Mouse (Mus musculus): ENCODE data around the gene Rita1. TPM values are rescaled to one million over a fixed set of nuclear protein-coding genes. Genes with fewer than 3 reads are reported as not detected.

The Rita1 gene
- total RNA-seq (2012; rRNA removed) = 14.0 and 18.1 TPM in 2 replicates
- polyA plus RNA-seq (2012; ENCODE audit: insufficient read depth in 1 of 2, insufficient read length in 2 of 2, low read depth in 1 of 2, low replicate concordance in 2 of 2, missing spikeins in 1 of 2) = 10 to 100 TPM in 1 of 2 experiments, not detected in 1; 22.1 TPM

GRCm38 (mm10) chr5:120612442-120612821, at the start of gene Rita1, which contains the start of gene Ddx54:
Gene Rita1, minus strand, starts transcription at chr5:120612589.
Gene Ddx54, plus strand, starts transcription at chr5:120612739.
- peak; percentile 69; the same call in 1 of the 2 replicates for TF ChIP-seq MYC (IDR thresholded peaks at IDR 0.05; ENCODE audit: low read depth, low read length)
- no peak for TF ChIP-seq ZMIZ1 (IDR thresholded peaks at IDR 0.05; ENCODE audit: low read depth, low read length)
- peak; percentile 77 for TF ChIP-seq TBP (IDR thresholded peaks at IDR 0.05; ENCODE audit: low read depth, low read length)
- TF ChIP-seq NRF1 (IDR thresholded peaks at IDR 0.05; ENCODE audit: insufficient read depth, low read depth, low read length, poor library complexity, severe bottlenecking) = peak; percentile 61
- TF ChIP-seq SIN3A (IDR thresholded peaks at IDR 0.05; ENCODE audit: low read length) = peak; percentile 91
- TF ChIP-seq POLR2A (IDR thresholded peaks at IDR 0.05; ENCODE audit: control insufficient read depth in 1 of 2, insufficient read depth in 1 of 2, low read depth in 1 of 2, low read length in 2 of 2, poor library complexity in 1 of 2) = peak in 1 of 2 experiments; percentile 39; a peak in 1 of 4 replicates
- peak; percentile 65; the same call in 1 of the 2 replicates for TF ChIP-seq HCFC1 (IDR thresholded peaks at IDR 0.05; ENCODE audit: low read depth, low read length)
- no peak for TF ChIP-seq SMC3 (IDR thresholded peaks at IDR 0.05; ENCODE audit: low read depth, low read length)
- no peak for TF ChIP-seq BHLHE40 (IDR thresholded peaks at IDR 0.05; ENCODE audit: borderline replicate concordance, low read depth, low read length)
- TF ChIP-seq CHD1 (IDR thresholded peaks at IDR 0.05; ENCODE audit: low read depth, low read length) = peak; percentile 100
- TF ChIP-seq NELFE (IDR thresholded peaks at IDR 0.05; ENCODE audit: low read depth, low read length) = peak; percentile 70
- peak; percentile 89 for TF ChIP-seq MXI1 (IDR thresholded peaks at IDR 0.05; ENCODE audit: low read depth, low read length)
- TF ChIP-seq MYB (IDR thresholded peaks at IDR 0.05; ENCODE audit: low read depth, low read length) = no peak
- TF ChIP-seq ZKSCAN1 (IDR thresholded peaks at IDR 0.05; ENCODE audit: low read depth, low read length) = no peak
- no peaks in the 10 kb centered on the region; a peak in 1 of 4 replicates for H3K36me3 ChIP-seq (ENCODE audit: control insufficient read depth in 1 of 2, insufficient read depth in 2 of 2, low read length in 2 of 2)

GRCm38 (mm10) chr5:120660816-120661215, 48.4 kb upstream of the Rita1 start:
- no peaks in the 10 kb centered on the region for H3K4me1 ChIP-seq (ENCODE audit: control insufficient read depth in 1 of 2, insufficient read depth in 2 of 2, low read length in 2 of 2)
- no peak overlapping the region for H3K9ac ChIP-seq (ENCODE audit: control insufficient read depth, low read depth, low read length, poor library complexity, severe bottlenecking)
- H3K36me3 ChIP-seq (ENCODE audit: control insufficient read depth in 1 of 2, insufficient read depth in 2 of 2, low read length in 2 of 2) = no peaks in the 10 kb centered on the region
- no peak for TF ChIP-seq CHD2 (IDR thresholded peaks at IDR 0.05; ENCODE audit: low read length)
- no peak for TF ChIP-seq MAZ (IDR thresholded peaks at IDR 0.05; ENCODE audit: low read depth, low read length)
- no peak for TF ChIP-seq TBP (IDR thresholded peaks at IDR 0.05; ENCODE audit: low read depth, low read length)
- TF ChIP-seq USF2 (IDR thresholded peaks at IDR 0.05; ENCODE audit: borderline replicate concordance in 1 of 2, insufficient read depth in 1 of 2, low read depth in 1 of 2, low read length in 2 of 2) = no peak
- TF ChIP-seq NELFE (IDR thresholded peaks at IDR 0.05; ENCODE audit: low read depth, low read length) = no peak
- no peak for TF ChIP-seq MAX (IDR thresholded peaks at IDR 0.05; ENCODE audit: low read length)
- no peak for TF ChIP-seq E2F4 (IDR thresholded peaks at IDR 0.05; ENCODE audit: borderline replicate concordance, low read depth, low read length)
- TF ChIP-seq KAT2A (conservative IDR thresholded peaks at IDR 0.05; ENCODE audit: low read depth, low read length) = no peak
- TF ChIP-seq HCFC1 (IDR thresholded peaks at IDR 0.05; ENCODE audit: low read depth, low read length) = no peak
- no peak for TF ChIP-seq USF1 (IDR thresholded peaks at IDR 0.05; ENCODE audit: low read depth, low read length)
- TF ChIP-seq CHD1 (IDR thresholded peaks at IDR 0.05; ENCODE audit: low read depth, low read length) = no peak
- no peak for TF ChIP-seq ZMIZ1 (IDR thresholded peaks at IDR 0.05; ENCODE audit: low read depth, low read length)
- TF ChIP-seq TAL1 (IDR thresholded peaks at IDR 0.05; ENCODE audit: low read length) = no peak
- TF ChIP-seq POLR2AphosphoS5 (IDR thresholded peaks at IDR 0.05; ENCODE audit: borderline replicate concordance, low read depth, low read length) = no peak
- no peak for TF ChIP-seq SMC3 (IDR thresholded peaks at IDR 0.05; ENCODE audit: low read depth, low read length)
- TF ChIP-seq ETS1 (IDR thresholded peaks at IDR 0.05; ENCODE audit: low read depth, low read length) = no peak
- TF ChIP-seq ZKSCAN1 (IDR thresholded peaks at IDR 0.05; ENCODE audit: low read depth, low read length) = no peak
- TF ChIP-seq MYB (IDR thresholded peaks at IDR 0.05; ENCODE audit: low read depth, low read length) = no peak
- TF ChIP-seq ELF1 (IDR thresholded peaks at IDR 0.05; ENCODE audit: low read depth, low read length) = no peak
- TF ChIP-seq MYC (IDR thresholded peaks at IDR 0.05; ENCODE audit: low read depth, low read length) = no peak
- H3K27me3 ChIP-seq (ENCODE audit: control insufficient read depth in 1 of 2, insufficient read depth in 2 of 2, low read length in 2 of 2) = no peaks in the 10 kb centered on the region
- no peak for DNase-seq (ENCODE audit: low read depth, low spot score)
- H3K79me2 ChIP-seq (ENCODE audit: control insufficient read depth, insufficient read depth, low read length, poor library complexity) = no peaks in the 10 kb centered on the region
- no peaks in the 10 kb centered on the region for H3K9me3 ChIP-seq (replicated peaks; ENCODE audit: insufficient read depth, low read length)
- no peak overlapping the region for H3K27ac ChIP-seq (ENCODE audit: control insufficient read depth, low read depth, low read length)
- H3K4me3 ChIP-seq (ENCODE audit: control insufficient read depth in 1 of 2, insufficient read depth in 1 of 2, low read depth in 2 of 2, low read length in 2 of 2) = no peak overlapping the region

More at GRCm38 (mm10) chr5:120612442-120612821, at the start of gene Rita1, which contains the start of gene Ddx54:
- H3K4me1 ChIP-seq (ENCODE audit: control insufficient read depth in 1 of 2, insufficient read depth in 2 of 2, low read length in 2 of 2) = peaks cover 2 to 9% of the 10 kb centered on the region in 2 experiments; a peak in 2 of 4 replicates
- H3K27me3 ChIP-seq (ENCODE audit: control insufficient read depth in 1 of 2, insufficient read depth in 2 of 2, low read length in 2 of 2) = no peaks in the 10 kb centered on the region
- peak; percentile 97 for DNase-seq (ENCODE audit: low read depth, low spot score)
- H3K9me3 ChIP-seq (replicated peaks; ENCODE audit: insufficient read depth, low read length) = no peaks in the 10 kb centered on the region
- H3K79me2 ChIP-seq (ENCODE audit: control insufficient read depth, insufficient read depth, low read length, poor library complexity) = peaks cover 29% of the 10 kb centered on the region
- peak within 1 kb of the TSS; percentile 78 for H3K27ac ChIP-seq (ENCODE audit: control insufficient read depth, low read depth, low read length)
- H3K9ac ChIP-seq (ENCODE audit: control insufficient read depth, low read depth, low read length, poor library complexity, severe bottlenecking) = peak within 1 kb of the TSS; percentile 90
- peak within 1 kb of the TSS; percentile 88 for H3K4me3 ChIP-seq (ENCODE audit: control insufficient read depth in 1 of 2, insufficient read depth in 1 of 2, low read depth in 2 of 2, low read length in 2 of 2)
